ENCODE assay signal across 8 mouse cellular contexts in the genomic region with DNA sequence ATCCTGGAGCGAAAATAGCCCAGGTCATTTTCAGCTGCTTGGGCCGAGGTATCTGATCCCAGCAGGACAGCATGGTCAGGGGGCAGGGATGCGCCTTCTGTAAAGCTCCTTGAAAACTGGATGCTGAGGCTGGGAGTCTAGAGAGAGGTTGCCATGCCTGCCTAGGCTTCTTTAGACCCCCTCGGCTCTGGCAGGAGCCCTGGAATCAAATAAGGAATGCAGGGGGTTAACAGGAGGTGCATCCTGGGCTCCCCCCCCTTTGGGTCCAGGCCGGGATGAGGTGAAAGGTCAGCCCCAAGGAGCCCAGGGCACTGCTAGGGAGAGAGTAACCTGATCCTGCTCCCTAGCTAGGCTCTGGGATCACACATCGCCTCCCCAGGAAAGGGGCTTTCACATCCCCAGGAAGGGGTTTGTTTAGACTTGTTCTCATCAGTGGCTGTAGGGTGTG. TPM values are rescaled to one million over a fixed set of nuclear protein-coding genes. Genes with fewer than 3 reads are reported as not detected.
DNase-seq lines count a peak whose midpoint lies in the region; ATAC-seq lines count a peak whose summit lies in the region.

No protein-coding gene starts in this region.

- 0 out of 2 replicates have a peak, but pooled peaks cover 4% of the 10 kb centered on the region for H3K36me3 ChIP-seq in limb, embryonic 10.5 days
- no peaks in the 10 kb centered on the region for H3K36me3 ChIP-seq in neural tube, embryonic 15.5 days

- H3K4me2 ChIP-seq in neural tube, embryonic 15.5 days = 0 out of 2 replicates have a peak overlapping the region, but pooled peaks have one; percentile 5

- H3K9ac ChIP-seq in neural tube, embryonic 15.5 days (replicated peaks) = no peak overlapping the region

- H3K9me3 ChIP-seq in limb, embryonic 10.5 days (replicated peaks) = no peaks in the 10 kb centered on the region
- H3K9me3 ChIP-seq in neural tube, embryonic 15.5 days (replicated peaks) = no peaks in the 10 kb centered on the region

- H3K4me1 ChIP-seq in limb, embryonic 10.5 days = peaks cover 100% of the 10 kb centered on the region
- H3K4me1 ChIP-seq in neural tube, embryonic 15.5 days = peaks cover 99% of the 10 kb centered on the region

- ATAC-seq in neural tube, embryonic 15.5 days (ENCODE audit: low FRiP score) = no peak

- peak; percentile 82 for DNase-seq in embryo, embryonic 10 days (ENCODE audit: low spot score)
- DNase-seq in embryo, embryonic 11 days = no peak
- peak; percentile 41 for DNase-seq in kidney, postnatal 10 days
- no peak for DNase-seq in kidney, adult 8-10 months
- DNase-seq in limb, embryonic 10.5 days (ENCODE audit: low spot score) = peak; percentile 52
- no peak for DNase-seq in gastrocnemius, postnatal 10 days
- no peak for DNase-seq in ovary, postnatal 36 days (ENCODE audit: low spot score)

- no peaks in the 10 kb centered on the region for H3K27me3 ChIP-seq in limb, embryonic 10.5 days (ENCODE audit: low read depth, poor library complexity, severe bottlenecking)
- no peaks in the 10 kb centered on the region for H3K27me3 ChIP-seq in neural tube, embryonic 15.5 days (replicated peaks)

- peak overlapping the region; percentile 88 for H3K27ac ChIP-seq in limb, embryonic 10.5 days
- peak overlapping the region; percentile 78; the same call in 1 of the 2 replicates for H3K27ac ChIP-seq in neural tube, embryonic 15.5 days (replicated peaks)

- H3K4me3 ChIP-seq in limb, embryonic 10.5 days = peak overlapping the region; percentile 79
- H3K4me3 ChIP-seq in neural tube, embryonic 15.5 days (replicated peaks) = no peak overlapping the region

- 0% methylated on average over 6 of the region's 6 CpGs for WGBS in limb, embryonic 10.5 days
- WGBS in neural tube, embryonic 15.5 days = 39% methylated on average over 6 of the region's 6 CpGs

RNA-seq across cellular contexts. Expression of a gene that starts 33.6 kb away (rescaled TPM):
- 13.0 and 13.8 TPM in 2 replicates for polyA plus RNA-seq in limb, embryonic 10.5 days (2016; fragmentation: Nextera tagmentation; extraction: Ambion mirVana)
- 11.0 TPM in 2 replicates for polyA plus RNA-seq in neural tube, embryonic 15.5 days (2015; fragmentation: Nextera tagmentation; extraction: Ambion mirVana)
- 10 to 100 TPM; 58.2 to 82.8 TPM for total RNA-seq in gastrocnemius, postnatal 10 days (2021)

Comparison
In these comparisons a context has a peak if more than half of its experiments do, and no peak if none do; other contexts are left out.
1. DNase-seq: peak in embryo, embryonic 10 days (single experiment), kidney, postnatal 10 days (single experiment) and limb, embryonic 10.5 days (single experiment); none in embryo, embryonic 11 days (single experiment), kidney, adult 8-10 months (0 of 2), gastrocnemius, postnatal 10 days (single experiment) and ovary, postnatal 36 days (single experiment).